In genomic region chr2:73204328-73204727, GRCm38 (mm10) we compare ENCODE assay signal across 26 mouse cellular contexts.
"Had no signal": no experiment of that assay in that cellular context is flagged by ENCODE, and none has a peak within 500 bp of the region (broad histone marks: within the 10 kb centered on the region; RNA-seq: fewer than 3 reads in every experiment).

No protein-coding gene starts in this region.

- H3K27ac ChIP-seq: heart, adult 2 months; heart, embryonic 13.5 days; heart, embryonic 15.5 days; hindbrain, embryonic 13.5 days; hindbrain, embryonic 15.5 days; hindbrain, postnatal 0 days; kidney, embryonic 15.5 days; kidney, postnatal 0 days; layer of hippocampus, adult 2 months; left cerebral cortex, adult 2 months; limb, embryonic 13.5 days; limb, embryonic 15.5 days; liver, embryonic 12.5 days; liver, embryonic 14.5 days had no signal

- DNase-seq: gastrocnemius, postnatal 14 days; gastrocnemius, postnatal 36 days; heart, adult 11 months; heart, adult 2 months; heart, postnatal 14 days; heart, postnatal 36 days; kidney, adult 18-20 months; kidney, adult 8-10 months; kidney, postnatal 25 days; kidney, postnatal 4 days; left cerebral cortex, postnatal 4 days had no signal

- H3K9ac ChIP-seq: heart, embryonic 13.5 days; heart, embryonic 15.5 days; hindbrain, embryonic 13.5 days; hindbrain, embryonic 15.5 days; kidney, embryonic 15.5 days; limb, embryonic 13.5 days; limb, embryonic 15.5 days; liver, embryonic 12.5 days; liver, embryonic 14.5 days had no signal

- H3K9me3 ChIP-seq: heart, embryonic 13.5 days; heart, embryonic 15.5 days; hindbrain, embryonic 13.5 days; hindbrain, embryonic 15.5 days; kidney, embryonic 15.5 days; limb, embryonic 13.5 days; limb, embryonic 15.5 days; liver, embryonic 12.5 days had no signal

- H3K4me3 ChIP-seq: heart, adult 2 months; heart, embryonic 13.5 days; heart, embryonic 15.5 days; hindbrain, embryonic 13.5 days; hindbrain, embryonic 15.5 days; kidney, embryonic 15.5 days; layer of hippocampus, adult 2 months; left cerebral cortex, adult 2 months; limb, embryonic 13.5 days; limb, embryonic 15.5 days; liver, embryonic 12.5 days had no signal

- H3K4me2 ChIP-seq: heart, embryonic 11.5 days; heart, embryonic 13.5 days; heart, embryonic 15.5 days; hindbrain, embryonic 13.5 days; hindbrain, embryonic 15.5 days; kidney, embryonic 15.5 days; limb, embryonic 13.5 days; limb, embryonic 15.5 days; liver, embryonic 12.5 days had no signal

- H3K4me1 ChIP-seq: heart, embryonic 13.5 days; heart, embryonic 15.5 days; hindbrain, embryonic 13.5 days; hindbrain, embryonic 15.5 days; kidney, embryonic 15.5 days; limb, embryonic 13.5 days; limb, embryonic 15.5 days; liver, embryonic 12.5 days had no signal

- H3K36me3 ChIP-seq: heart, embryonic 15.5 days; hindbrain, embryonic 15.5 days had no signal

- ATAC-seq: hindbrain, postnatal 0 days; intestine, embryonic 16.5 days; liver, embryonic 12.5 days had no signal

- H3K27me3 ChIP-seq: heart, embryonic 13.5 days; heart, embryonic 15.5 days; hindbrain, embryonic 13.5 days; hindbrain, embryonic 15.5 days; kidney, embryonic 15.5 days; limb, embryonic 13.5 days; limb, embryonic 15.5 days; liver, embryonic 12.5 days had no signal
